Mouse (Mus musculus) heart, postnatal 25 days (tissue): ENCODE data around the gene Cactin. TPM values are rescaled to one million over a fixed set of nuclear protein-coding genes. Genes with fewer than 3 reads are reported as not detected.

Experiments
- DNase-seq: peaks from one replicate; pipeline ENCODE4 v3.0.0; 2022; ENCODE audit warnings: low spot score
- intact Hi-C: fragments of 180-260 bp; cut with DNase I; formaldehyde crosslinking; loops from one replicate; pipeline ENCODE4 v1.15.1; 2025
- total RNA-seq, 2 experiments: library from RNA; stranded (reverse); gene quantifications; 2 replicates each; pipeline ENCODE4 v1.2.3; 2021

The Cactin gene
- total RNA-seq, 2 experiments from 2014 or later = 13.5 to 16.6 TPM

- intact Hi-C loops = no loop called here
- no peak for DNase-seq
These were observed 26.5 kb upstream of the Cactin start for GRCm38 (mm10) chr10:81294442-81294841.

- intact Hi-C loops = no loop called here
- DNase-seq = no peak
These were observed 25.7 kb upstream of the Cactin start for GRCm38 (mm10) chr10:81295185-81295584.

- intact Hi-C loops = no loop called here
These were observed 23.7 kb upstream of the Cactin start for GRCm38 (mm10) chr10:81297246-81297645.

GRCm38 (mm10) chr10:81297845-81298244, 23.1 kb upstream of the Cactin start:
- intact Hi-C loops = no loop called here
- DNase-seq = peak; percentile 64

More at GRCm38 (mm10) chr10:81297246-81297645, 23.7 kb upstream of the Cactin start:
- DNase-seq = no peak

- intact Hi-C loops = no loop called here
- DNase-seq = no peak
These were observed 22.4 kb upstream of the Cactin start for GRCm38 (mm10) chr10:81298369-81299100.

- no peak for DNase-seq
- intact Hi-C loops = no loop called here
These were observed 21.1 kb upstream of the Cactin start for GRCm38 (mm10) chr10:81299585-81300351.

- no peak for DNase-seq
- intact Hi-C loops = no loop called here
These were observed 20.5 kb upstream of the Cactin start for GRCm38 (mm10) chr10:81300352-81300907.

- intact Hi-C loops = no loop called here
- no peak for DNase-seq
These were observed 19.6 kb upstream of the Cactin start for GRCm38 (mm10) chr10:81301321-81301720.

- intact Hi-C loops = no loop called here
- DNase-seq = no peak
These were observed 18.6 kb upstream of the Cactin start for GRCm38 (mm10) chr10:81302288-81302687.

- no peak for DNase-seq
These were observed 18.1 kb upstream of the Cactin start for GRCm38 (mm10) chr10:81302781-81303218.

GRCm38 (mm10) chr10:81303258-81303657, 17.6 kb upstream of the Cactin start:
- DNase-seq = no peak

More at GRCm38 (mm10) chr10:81302781-81303218, 18.1 kb upstream of the Cactin start:
- intact Hi-C loops = no loop called here

GRCm38 (mm10) chr10:81303761-81304160, 17.1 kb upstream of the Cactin start:
- no peak for DNase-seq
- intact Hi-C loops = no loop called here

More at GRCm38 (mm10) chr10:81303258-81303657, 17.6 kb upstream of the Cactin start:
- intact Hi-C loops = no loop called here

GRCm38 (mm10) chr10:81304597-81305238, 16.2 kb upstream of the Cactin start:
- no peak for DNase-seq
- intact Hi-C loops = loop anchor here (1.0 kb wide), 1 partner anchor 15 kb away; no protein-coding TSS in a partner anchor

GRCm38 (mm10) chr10:81305663-81306062, 15.2 kb upstream of the Cactin start:
- intact Hi-C loops = loop anchor here (1.0 kb wide), 1 partner anchor 16 kb away; no protein-coding TSS in a partner anchor
- no peak for DNase-seq

- intact Hi-C loops = no loop called here
- DNase-seq = no peak
These were observed 14.7 kb upstream of the Cactin start for GRCm38 (mm10) chr10:81306173-81306668.

- no peak for DNase-seq
- intact Hi-C loops = no loop called here
These were observed 13.8 kb upstream of the Cactin start for GRCm38 (mm10) chr10:81306837-81307682.

- intact Hi-C loops = no loop called here
- no peak for DNase-seq
These were observed 11.3 kb upstream of the Cactin start for GRCm38 (mm10) chr10:81309571-81309970.

- intact Hi-C loops = no loop called here
- DNase-seq = no peak
These were observed 7.3 kb upstream of the Cactin start for GRCm38 (mm10) chr10:81313581-81313980.

- intact Hi-C loops = no loop called here
- DNase-seq = no peak
These were observed 6.7 kb upstream of the Cactin start for GRCm38 (mm10) chr10:81314201-81314600.
